Mouse (Mus musculus) telencephalon, adult 2 months (tissue): Measurements from ENCODE around the gene Fabp2.
"Not testable (repeated sequence)": the region's sequence is repeated elsewhere in the genome, so short reads cannot be mapped to it uniquely, and the experiment has no call there.

Experiments
- DNase-seq: peaks from one replicate; pipeline ENCODE4 v3.0.0-alpha.2; 2011; ENCODE audit warnings: low read depth, low spot score

The Fabp2 gene

DNA sequence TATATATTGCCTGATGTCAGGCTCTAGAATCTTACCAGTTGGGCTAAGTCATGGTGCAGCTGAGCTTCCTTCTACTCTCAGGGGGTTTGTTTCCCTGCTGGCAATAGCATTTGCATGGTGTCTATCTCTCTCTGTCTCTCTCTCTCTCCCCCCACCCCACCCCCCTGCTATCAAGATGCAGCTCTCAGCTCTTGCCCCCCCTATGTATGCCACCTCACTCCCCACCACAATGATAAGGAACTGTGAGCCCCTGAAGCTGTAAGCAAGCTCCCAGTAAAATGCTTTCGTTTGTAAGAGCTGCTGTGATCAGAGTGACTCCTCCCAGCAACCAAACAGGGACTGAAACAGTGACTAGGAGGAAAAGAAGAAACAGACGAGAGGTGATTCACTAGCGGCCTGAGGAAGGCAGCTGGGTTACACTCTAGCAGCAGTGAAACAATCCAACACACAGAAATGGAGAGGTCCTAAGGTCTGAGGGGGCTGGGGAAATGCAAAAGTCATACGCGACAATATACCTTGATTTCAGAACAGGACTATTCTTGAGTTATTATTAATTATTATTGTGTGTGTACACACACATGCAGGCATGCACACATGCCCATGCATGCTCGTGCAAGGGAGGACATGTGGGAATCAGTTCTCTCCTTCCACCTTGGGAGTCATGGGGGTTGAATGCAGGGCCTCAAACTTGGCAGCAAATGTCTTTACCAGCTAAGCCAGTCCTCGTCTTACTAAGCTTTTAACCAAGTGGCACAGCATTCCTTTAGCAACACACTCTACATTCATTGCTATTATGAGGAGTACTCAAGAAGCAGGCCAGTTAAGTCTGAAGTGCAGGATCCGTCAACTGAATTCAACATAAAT, 25.9 kb downstream of the Fabp2 start:
- no peak for DNase-seq

DNA sequence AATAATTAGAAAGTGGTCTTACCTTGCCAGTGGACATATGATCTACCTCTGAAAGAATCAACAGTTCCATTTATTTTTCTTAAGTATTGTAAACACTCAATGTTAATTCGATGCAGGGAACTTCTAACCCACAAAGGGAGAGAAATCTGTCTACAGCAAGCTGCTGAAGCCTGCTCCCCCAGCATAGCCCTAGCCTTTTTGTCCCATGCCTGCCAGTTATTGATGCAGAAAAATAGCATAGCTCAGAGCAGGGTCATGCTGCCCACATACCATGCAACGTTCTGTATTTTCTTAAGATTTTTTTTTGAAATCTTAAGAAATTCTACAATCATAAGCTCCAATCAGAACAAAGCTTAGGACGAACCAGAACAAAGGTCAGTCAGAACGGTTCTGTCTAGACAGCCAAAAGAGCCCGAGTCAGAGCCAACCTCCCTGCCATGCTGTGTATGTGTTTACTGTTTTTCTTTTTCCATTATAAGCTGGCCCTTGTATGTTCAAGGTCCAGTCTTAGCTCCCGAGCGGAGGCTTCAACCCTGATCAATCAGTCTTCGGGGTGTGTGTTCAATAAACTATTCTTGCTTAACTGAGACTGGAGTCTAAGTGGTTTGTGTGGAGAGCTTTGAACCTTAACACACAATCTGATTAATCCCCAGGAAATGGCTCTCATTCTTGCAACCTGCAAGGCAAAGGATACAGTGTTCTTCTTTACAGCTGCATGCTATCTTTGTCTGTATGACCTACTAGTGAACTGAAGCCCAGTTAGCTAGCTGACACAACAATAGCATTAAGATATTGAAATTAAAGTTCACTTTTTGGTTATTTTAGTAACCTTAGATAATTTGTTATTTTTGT, 27.0 kb downstream of the Fabp2 start:
- no peak for DNase-seq

DNA sequence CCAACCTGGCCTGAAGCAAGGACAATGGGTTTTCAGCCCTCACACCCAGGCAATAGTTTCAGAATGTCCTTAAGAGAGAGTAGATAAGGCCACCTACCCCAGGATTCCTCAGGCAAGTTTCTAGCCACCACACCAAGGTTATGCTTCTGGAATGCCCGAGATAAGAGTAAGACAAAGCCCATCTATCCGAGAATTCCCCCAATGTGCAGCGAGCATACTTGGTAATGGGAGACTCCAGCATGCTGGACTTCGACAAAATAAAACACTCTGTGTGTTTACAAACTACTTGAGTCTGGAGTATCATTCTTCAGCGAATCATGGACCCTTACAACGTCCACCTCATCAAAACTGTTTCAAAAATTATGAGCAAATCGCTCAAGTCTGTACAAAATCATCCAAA, 28.3 kb downstream of the Fabp2 start:
- DNase-seq, result no peak

DNA sequence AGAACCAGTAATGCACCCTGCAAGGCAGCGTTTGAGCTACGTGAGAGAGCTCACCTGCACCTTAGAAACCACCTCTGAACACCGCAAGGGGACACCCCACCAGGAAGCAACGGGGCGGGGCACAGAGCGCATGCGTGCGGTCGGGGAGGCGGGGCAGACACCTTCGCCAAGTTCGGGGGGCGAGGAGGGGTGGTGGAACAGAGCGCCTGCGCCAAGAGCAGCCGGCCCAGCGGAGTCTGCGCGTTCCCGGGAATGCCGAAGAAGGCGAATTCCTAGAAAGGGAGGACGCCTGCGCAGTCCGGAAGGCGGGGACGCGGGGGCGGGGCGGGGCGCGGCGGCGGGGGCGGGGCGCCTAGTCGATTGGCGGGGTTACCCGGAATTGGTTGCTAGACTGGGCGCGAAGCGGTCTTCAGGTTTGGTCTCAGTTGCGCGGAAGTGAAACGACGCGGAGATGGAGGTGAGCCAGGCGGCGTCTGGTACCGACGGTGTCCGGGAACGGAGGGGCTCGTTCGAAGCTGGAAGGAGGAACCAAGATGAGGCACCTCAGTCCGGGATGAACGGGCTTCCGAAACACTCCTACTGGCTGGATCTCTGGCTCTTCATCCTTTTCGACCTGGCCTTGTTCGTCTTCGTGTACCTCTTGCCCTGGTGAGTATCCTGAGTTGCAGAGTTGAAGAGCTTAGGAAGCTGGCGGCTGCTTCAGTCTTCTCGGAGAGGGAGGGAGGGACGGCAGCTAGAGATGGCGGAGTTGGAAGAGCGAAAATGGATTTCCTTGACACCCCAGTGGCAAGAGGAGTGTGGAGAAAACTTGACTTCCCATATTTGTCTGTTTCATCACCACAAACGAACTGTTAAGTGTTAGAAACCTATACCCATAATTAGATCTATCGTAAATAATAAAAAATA, 29.4 kb downstream of the Fabp2 start, which contains the start of gene 1810037I17Rik:
1810037I17Rik (plus strand) TSS at position 195 of the 906 bp plus-strand sequence.
- peak; percentile 88 for DNase-seq

- peak; percentile 73 for DNase-seq
Measured at GRCm38 (mm10) chr3:122929723-122930122, 34.9 kb downstream of the Fabp2 start.

DNA sequence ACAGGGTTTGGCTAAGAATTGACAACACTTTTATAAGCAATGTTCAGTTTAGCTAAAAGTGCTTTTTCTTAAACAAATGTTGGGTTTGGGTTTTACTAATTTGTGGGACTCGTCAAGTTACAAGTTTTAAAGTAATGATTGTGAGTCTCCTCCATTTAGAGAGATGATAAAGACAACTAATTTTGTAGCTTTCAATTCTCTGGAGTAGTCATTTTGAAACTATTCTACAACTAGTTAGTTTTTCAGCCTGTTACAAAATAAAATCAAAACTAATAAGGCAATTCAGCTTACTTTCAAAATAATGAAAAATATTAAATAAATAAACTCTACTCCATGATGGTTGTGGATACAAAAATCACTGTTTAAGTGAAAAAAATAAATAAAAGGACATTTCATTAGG, 37.6 kb downstream of the Fabp2 start:
- DNase-seq, result no peak

DNA sequence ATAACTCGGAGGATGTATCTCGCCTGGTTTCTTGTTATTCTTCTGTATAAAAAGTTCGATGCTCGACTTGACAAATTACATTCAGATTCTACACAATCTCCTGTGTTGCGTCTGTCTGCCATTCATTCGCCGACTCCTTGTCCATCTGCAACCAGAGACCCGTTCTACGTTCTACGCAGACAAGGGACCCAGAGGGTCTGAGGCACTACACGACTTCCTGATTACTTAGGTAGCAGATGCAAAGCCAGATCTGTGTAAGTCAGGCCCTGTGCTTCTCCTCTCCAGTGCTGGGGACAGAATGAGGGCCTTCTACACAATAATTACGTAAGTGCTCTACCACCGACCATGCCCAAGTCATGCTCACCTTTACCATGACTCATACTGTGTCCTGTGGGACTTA, 42.3 kb downstream of the Fabp2 start:
- not testable (repeated sequence) for DNase-seq

DNA sequence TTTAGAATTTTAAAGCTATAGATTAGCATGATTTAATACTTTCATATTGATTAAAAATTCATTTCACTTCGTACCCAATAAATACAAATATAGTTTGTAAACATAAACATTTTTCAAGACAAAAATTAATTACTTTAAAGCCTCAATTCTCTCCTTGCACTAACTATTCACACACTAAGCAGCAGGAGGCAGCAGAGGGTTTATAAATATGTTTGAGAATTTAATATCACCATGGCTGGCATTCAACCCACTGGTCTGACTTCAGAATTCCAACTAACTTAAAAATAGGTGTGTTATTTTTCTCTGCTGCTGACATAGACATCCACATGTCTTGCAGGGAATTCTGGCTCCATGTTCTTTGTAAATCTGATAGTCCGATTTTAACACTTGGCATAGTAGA, 44.3 kb downstream of the Fabp2 start:
- no peak for DNase-seq

- no peak for DNase-seq
Measured at GRCm38 (mm10) chr3:122943387-122943890, 48.6 kb downstream of the Fabp2 start.
